Mouse (Mus musculus) adrenal gland, postnatal 36 days (tissue): Measurements from ENCODE around the gene Tecpr1. TPM values are rescaled to one million over a fixed set of nuclear protein-coding genes. Genes with fewer than 3 reads are reported as not detected.

Experiments
- DNase-seq, 2 experiments: peaks; one replicate each; pipeline ENCODE4 v3.0.0; 2021; ENCODE audit warnings: mixed read lengths in 1 of 2
- total RNA-seq, 2 experiments: library from RNA; stranded (reverse); gene quantifications; 2 replicates each; pipeline ENCODE4 v1.2.3; 2021

Tecpr1 gene
- total RNA-seq, 2 experiments from 2014 or later, result 92.8 to 111 TPM

- no peak for DNase-seq
These were observed 57.7 kb downstream of the Tecpr1 start for GRCm38 (mm10) chr5:144165756-144166155.

- DNase-seq, result no peak
These were observed 60.5 kb downstream of the Tecpr1 start for GRCm38 (mm10) chr5:144162813-144163517.

- DNase-seq, result no peak
These were observed 61.2 kb downstream of the Tecpr1 start for GRCm38 (mm10) chr5:144162080-144162812.

GRCm38 (mm10) chr5:144159137-144159536, 64.3 kb downstream of the Tecpr1 start:
- no peak for DNase-seq

GRCm38 (mm10) chr5:144158604-144159003, 64.8 kb downstream of the Tecpr1 start:
- peak; percentile 89 for DNase-seq

- DNase-seq, result peak; percentile 54 to 77
These were observed 68.9 kb downstream of the Tecpr1 start for GRCm38 (mm10) chr5:144154528-144154927.

GRCm38 (mm10) chr5:144151270-144151669, 72.1 kb downstream of the Tecpr1 start:
- no peak for DNase-seq

- DNase-seq, result no peak
These were observed 73.9 kb downstream of the Tecpr1 start for GRCm38 (mm10) chr5:144149530-144149929.

GRCm38 (mm10) chr5:144146898-144147297, 76.5 kb downstream of the Tecpr1 start:
- no peak for DNase-seq

Other genes with a start within 250 kb of the Tecpr1 start
- 10 to 100 TPM; 54.1 to 62.9 TPM for gene Ccz1, start 208.7 kb downstream of the Tecpr1 start, total RNA-seq
- gene Ocm, start 196.9 kb downstream of the Tecpr1 start, total RNA-seq, result not detected
- gene Lmtk2, start 123.2 kb downstream of the Tecpr1 start, total RNA-seq, result 10 to 100 TPM; 33.6 to 34.1 TPM
- under 1 TPM; 0.69 to 0.86 TPM for gene Bhlha15, start 33.3 kb downstream of the Tecpr1 start, total RNA-seq
- gene Bri3, start 20.8 kb upstream of the Tecpr1 start, total RNA-seq, result 100 to 1,000 TPM; 115 to 151 TPM
- 10 to 100 TPM in 1 of 2 experiments, 1 to 10 TPM in 1; 8.9 to 15.2 TPM for gene Baiap2l1, start 134.5 kb upstream of the Tecpr1 start, total RNA-seq